Mouse (Mus musculus) left cerebral cortex, postnatal 4 days (tissue): Measurements from ENCODE around the gene Slc22a17. TPM values are rescaled to one million over a fixed set of nuclear protein-coding genes. Genes with fewer than 3 reads are reported as not detected.

ENCODE experiments used
- DNase-seq: peaks from one replicate; pipeline ENCODE4 v3.0.0-alpha.2; 2022
- intact Hi-C: fragments of 180-260 bp; cut with DNase I; formaldehyde crosslinking; loops from one replicate; pipeline ENCODE4 v1.15.1; 2025
- total RNA-seq, 2 experiments: library from RNA; stranded (reverse); gene quantifications; 2 replicates each; pipeline ENCODE4 v1.2.3; 2021

Slc22a17 gene
- total RNA-seq, 2 experiments from 2014 or later, result 345 to 405 TPM

GRCm38 (mm10) chr14:54939434-54940175 lies 26.7 kb upstream of the Slc22a17 start:
- peak; percentile 56 for DNase-seq
- intact Hi-C loops, result no loop called here

GRCm38 (mm10) chr14:54938431-54939219 lies 25.7 kb upstream of the Slc22a17 start:
- intact Hi-C loops, result no loop called here

DNA sequence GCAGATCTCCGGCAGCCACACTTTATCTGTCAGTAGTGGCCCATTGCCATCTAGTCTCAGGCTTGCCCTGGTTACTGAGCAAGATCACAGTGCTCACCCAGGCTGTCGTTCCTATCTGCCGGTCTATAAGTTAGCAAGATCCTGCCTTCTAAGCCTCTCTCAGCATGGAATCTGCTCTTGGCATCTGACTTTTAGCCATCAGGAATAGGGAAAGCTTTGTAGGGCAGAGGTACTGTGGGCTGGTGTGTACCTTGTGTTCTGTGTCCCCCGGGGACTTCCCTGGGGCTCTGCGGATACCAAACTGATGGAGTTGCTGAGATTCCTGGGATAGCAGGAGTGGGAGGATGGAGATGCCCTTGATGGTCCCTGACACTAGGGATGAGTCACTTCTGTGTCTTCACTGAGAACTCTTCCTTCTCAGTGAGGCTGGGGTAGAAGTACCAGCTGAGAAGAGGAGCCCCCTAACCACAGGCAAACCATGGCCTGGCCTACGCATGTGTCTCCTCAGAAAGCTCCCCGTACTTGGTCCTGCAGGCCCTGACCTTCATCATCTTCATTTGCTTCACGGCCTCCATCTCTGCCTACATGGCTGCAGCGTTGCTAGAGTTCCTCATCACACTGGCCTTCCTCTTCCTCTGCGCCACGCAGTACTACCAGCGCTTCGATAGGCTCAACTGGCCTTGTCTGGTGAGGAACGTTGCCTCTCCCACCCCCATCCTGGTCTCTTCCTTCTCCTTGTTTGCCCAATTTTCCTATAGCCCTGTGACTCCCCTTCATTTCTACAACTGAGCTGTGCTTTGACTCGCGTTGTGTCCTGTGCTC lies 24.6 kb upstream of the Slc22a17 start:
- intact Hi-C loops, result no loop called here
- no peak for DNase-seq

More at GRCm38 (mm10) chr14:54938431-54939219, 25.7 kb upstream of the Slc22a17 start:
- no peak for DNase-seq

DNA sequence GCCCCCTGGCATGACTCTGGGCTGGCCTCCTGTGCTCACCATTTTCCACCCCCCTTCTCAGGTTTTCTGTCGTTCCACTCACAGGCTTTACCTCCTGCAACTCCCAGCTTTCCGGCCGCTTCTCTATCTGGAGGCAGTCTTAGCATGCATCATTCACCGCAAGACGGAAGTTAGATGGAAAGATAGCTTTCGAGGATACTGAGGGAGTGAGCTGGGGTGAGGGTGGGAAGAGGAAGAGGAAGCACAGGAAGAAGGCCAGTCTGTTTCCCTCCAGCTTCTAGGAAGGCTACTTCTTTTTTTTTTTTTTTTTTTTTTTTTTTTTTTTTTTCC lies 23.9 kb upstream of the Slc22a17 start:
- intact Hi-C loops, result no loop called here

GRCm38 (mm10) chr14:54935904-54936830 lies 23.2 kb upstream of the Slc22a17 start, which contains the start of gene Cmtm5:
Gene Cmtm5 (plus strand): TSS chr14:54936261.
- peak; percentile 75 for DNase-seq
- intact Hi-C loops, result no loop called here

More for the DNA sequence above, 23.9 kb upstream of the Slc22a17 start:
- DNase-seq, result no peak

DNA sequence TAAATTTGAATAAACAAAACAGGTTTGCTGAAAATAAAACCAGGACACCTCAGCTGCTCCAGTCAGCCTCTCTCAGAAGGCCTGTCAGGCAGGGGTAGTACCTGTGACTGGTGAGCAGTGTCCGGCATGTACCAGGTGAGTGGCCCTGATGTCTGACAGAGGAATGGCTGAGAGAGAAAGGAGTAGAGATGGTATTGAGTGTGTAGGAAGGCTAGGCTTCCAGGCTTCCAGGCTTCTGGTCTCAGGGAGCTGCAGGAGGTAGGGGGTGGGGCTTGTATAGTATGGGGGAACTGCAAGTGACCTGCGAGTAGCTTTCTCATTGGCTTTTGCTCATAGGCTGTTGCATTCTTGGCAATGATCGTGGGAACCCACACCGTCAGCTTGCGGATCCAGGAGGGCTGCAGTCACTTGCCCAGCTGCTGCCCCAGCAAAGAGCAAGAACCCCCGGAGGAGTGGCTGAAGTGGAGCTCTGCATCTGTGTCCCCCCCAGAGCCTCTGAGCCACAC lies 19.8 kb upstream of the Slc22a17 start, which contains the start of gene Il25:
Gene Il25, plus strand, starts transcription at position 51 of the 506 bp plus-strand sequence.
- DNase-seq, result peak; percentile 33
- intact Hi-C loops, result no loop called here

DNA sequence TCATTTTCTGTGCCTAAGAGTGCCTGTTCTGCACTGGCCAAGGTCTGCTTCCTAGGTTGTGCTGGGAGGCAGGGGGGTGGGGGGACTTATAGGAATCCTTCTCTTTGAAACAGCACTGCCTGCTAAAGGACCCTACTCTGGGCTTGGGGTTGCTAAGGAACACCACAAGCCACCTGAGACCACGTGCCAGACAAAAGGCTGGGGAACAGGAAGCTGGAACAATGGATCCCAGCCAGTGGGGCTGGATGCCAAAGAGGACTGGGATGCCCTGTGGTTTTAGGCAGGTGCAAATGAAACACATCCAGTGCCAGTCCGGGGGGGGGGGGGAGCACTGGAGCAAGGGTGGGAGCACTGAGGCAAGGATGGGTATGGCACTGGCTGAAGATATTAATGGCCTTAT lies 17.5 kb upstream of the Slc22a17 start:
- intact Hi-C loops, result no loop called here
- peak; percentile 38 for DNase-seq

- DNase-seq, result no peak
- intact Hi-C loops, result no loop called here
These were observed 16.9 kb upstream of the Slc22a17 start for GRCm38 (mm10) chr14:54929801-54930200.

DNA sequence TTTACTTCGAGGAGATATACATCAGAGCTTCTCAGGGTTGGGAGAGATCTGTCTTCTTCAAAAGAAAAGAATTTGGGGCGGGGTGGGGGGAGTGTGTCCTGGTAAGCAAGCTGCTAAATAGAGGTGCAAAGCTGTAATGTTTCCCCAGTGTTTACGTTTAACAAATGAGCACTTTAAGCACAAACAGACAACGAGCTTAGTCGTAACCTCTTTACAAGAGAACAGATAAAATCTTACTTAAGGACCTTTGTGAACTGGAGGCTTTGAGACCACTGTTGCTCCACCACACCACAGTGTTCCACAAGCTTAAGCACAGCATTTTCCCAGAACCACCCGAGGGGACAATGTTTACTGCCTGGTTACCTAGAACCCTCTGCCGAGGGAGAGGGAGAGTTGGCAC lies 14.4 kb upstream of the Slc22a17 start:
- intact Hi-C loops, result no loop called here
- no peak for DNase-seq

DNA sequence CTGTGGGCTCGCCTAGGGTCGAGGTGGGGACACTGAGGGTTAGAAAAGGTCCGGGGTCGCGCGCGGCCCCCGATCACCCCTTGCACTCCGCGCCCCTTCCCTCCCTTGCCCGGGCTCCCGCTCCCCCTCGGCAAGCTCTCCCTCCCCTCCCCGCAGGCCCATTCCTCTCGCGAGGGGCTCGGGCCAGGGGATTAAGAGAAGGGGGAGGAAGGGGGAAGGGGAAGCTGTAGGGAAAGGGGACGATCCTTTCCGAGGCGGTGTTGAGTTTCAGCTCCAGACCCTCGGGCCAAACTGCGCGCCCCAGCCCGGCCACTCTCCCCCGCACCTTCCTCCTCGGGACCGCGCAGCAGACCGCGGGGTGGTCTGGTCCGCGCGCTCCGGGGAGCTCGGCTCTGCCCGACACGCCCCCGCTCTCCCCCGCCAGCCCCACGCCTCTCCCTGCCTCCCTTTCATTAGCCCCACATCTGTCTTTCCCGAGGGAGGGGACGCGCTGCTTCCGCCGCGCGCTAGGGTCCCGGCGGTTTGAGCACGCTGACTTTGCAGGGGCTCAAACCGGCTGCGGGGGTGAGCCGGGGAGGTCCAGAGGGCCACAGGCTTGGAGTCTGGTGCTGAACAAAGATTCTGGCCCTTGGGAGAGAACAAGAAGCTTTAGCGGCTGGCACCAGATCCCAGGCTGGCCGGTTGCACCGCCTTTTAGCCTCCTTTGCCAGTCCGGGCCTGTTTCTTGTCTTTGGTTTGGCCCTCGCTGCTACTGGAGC lies 13.6 kb upstream of the Slc22a17 start:
- DNase-seq, result peak; percentile 77
- intact Hi-C loops, result no loop called here

GRCm38 (mm10) chr14:54925349-54926342 lies 12.7 kb upstream of the Slc22a17 start, which contains the start of gene Efs:
Gene Efs (minus strand): TSS chr14:54926126.
- DNase-seq, result peak; percentile 82
- intact Hi-C loops, result no loop called here

GRCm38 (mm10) chr14:54924641-54925348 lies 11.9 kb upstream of the Slc22a17 start:
- intact Hi-C loops, result no loop called here
- peak; percentile 75 for DNase-seq

DNA sequence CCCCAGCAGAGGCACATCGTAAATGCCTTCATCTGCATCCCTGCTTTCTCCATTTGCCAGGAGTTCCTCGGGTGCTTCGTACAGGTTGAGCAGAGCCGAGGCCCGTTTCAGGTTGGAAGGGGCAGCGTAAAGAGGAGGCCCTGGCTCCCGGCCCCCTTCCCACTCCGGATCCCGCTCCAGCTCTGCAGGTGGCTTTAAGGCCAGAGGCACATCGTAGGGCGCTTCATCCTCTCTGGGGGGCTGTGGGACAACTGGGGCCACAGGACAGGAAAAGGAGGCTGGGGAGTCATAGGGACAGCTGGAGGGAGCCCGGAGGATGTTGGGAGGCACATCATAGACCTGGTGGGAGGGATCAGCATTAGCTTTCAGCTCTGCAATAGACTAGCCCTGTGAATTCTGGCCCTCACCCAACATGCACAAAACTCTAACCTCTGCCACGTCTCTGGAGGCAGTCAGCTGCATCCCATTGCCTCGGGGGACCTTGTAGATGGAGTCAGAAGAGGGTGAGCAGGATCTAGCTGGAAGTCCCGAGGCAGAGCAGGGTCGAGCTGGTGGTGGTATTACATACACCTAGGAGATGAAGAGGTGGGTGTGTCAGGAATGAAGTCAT lies 7.2 kb upstream of the Slc22a17 start:
- DNase-seq, result no peak
- intact Hi-C loops, result no loop called here

GRCm38 (mm10) chr14:54913343-54913742 lies 411 bp upstream of the Slc22a17 start:
- DNase-seq, result no peak
- intact Hi-C loops, result no loop called here

DNA sequence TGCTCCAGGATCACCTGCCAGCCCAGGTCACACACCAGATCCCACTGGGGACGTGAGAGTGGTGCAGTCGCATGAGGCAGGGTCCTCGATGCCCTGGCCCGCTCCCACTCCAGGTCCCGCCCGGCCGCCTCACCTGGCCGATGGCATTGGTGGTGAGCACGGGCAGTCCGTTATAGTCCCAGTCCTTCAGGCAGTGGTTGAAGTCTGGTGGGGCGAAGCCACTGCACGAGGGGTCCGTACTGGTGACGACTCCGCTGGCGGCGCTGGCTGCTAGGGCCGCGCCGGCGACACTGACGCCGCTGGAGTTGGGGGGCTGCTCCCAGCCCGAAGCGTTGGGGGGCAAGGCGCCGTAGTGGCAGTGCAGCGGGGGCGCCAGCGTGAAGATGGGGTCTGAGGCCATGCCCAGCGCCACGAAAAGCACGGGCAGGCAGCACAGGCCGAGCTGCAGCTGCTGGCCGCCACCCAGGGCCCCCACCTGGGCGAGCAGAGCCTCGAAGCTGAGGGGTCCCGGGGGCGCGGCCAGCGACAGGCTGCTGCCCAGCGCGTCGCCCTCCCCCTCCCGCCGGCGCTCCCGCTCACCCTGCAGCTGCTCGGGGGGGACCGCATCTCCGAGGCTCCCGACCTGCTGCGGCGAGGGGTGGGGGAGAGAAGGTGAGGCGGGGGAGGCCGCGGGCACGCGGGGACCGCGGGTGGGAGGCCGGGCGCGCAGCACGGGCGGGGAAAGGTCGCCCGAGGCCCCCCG lies 652 bp downstream of the Slc22a17 start:
- peak; percentile 68 for DNase-seq
- intact Hi-C loops, result no loop called here

- no peak for DNase-seq
- intact Hi-C loops, result loop anchor here (5.0 kb wide), 1 partner anchor 189 kb away; no protein-coding TSS in a partner anchor
These were observed 4.2 kb downstream of the Slc22a17 start for GRCm38 (mm10) chr14:54908682-54909081.
